Mouse (Mus musculus) lung, embryonic 15.5 days (tissue): ENCODE data around the gene Lpp. TPM values are rescaled to one million over a fixed set of nuclear protein-coding genes. Genes with fewer than 3 reads are reported as not detected.
A peak's percentile ranks its signal among the peaks of the same experiment; 100 is the strongest.

Source experiments
- microRNA counts: library from miRNA; unstranded; fragments of <30 nt; microRNA quantifications from one replicate; lab custom pipeline; 2016
- microRNA-seq: library from miRNA; unstranded; fragments of <30 nt; microRNA quantifications from one replicate; pipeline ENCODE4, GENCODE M21; 2016
- polyA plus RNA-seq: library from polyadenylated mRNA; unstranded; fragments of >200 nt; fragmentation: Nextera tagmentation; extraction: Ambion mirVana; gene quantifications from 2 replicates; pipeline ENCODE4 v1.2.1, GENCODE M21; 2015

Lpp gene
- polyA plus RNA-seq, 1 experiment from 2014 or later: 65.4 TPM

MicroRNAs encoded within 50 kb of the gene (microRNA counts, 519-probe panel; counts per million panel counts)
- microRNA mmu-miR-28 (lab: Ali Mortazavi, UCI): 3,140 counts per million, percentile 83 among the panel's probes with 10 or more counts

Small RNA genes within 50 kb of the gene (microRNA-seq; reads per million reads assigned to microRNA genes)
- 1,764 reads per million, percentile 81 among the genes with 10 or more reads in this experiment for gene Mir28a
